Mouse (Mus musculus) bone marrow, adult 2 months (tissue): ENCODE results near the gene Pabpc4. TPM values are rescaled to one million over a fixed set of nuclear protein-coding genes. Genes with fewer than 3 reads are reported as not detected.
"Not testable (repeated sequence)": the region's sequence is repeated elsewhere in the genome, so short reads cannot be mapped to it uniquely, and the experiment has no call there.

Source experiments
- H3K27ac ChIP-seq: fragments of 200-500 bp; 2 replicates; pipeline ENCODE4 v1.5.1; 2012; ENCODE audit warnings: low read depth, mild to moderate bottlenecking, control low read depth, inconsistent platforms, low read length; ENCODE audit not compliant: control insufficient read depth, poor library complexity, insufficient read depth
- H3K4me1 ChIP-seq: fragments of 200-500 bp; 2 replicates; pipeline ENCODE4 v1.6.1; 2011; ENCODE audit warnings: low read length; ENCODE audit not compliant: control insufficient read depth, insufficient read depth
- H3K4me3 ChIP-seq: fragments of 200-500 bp; replicated peaks from 2 replicates; pipeline ENCODE3; 2011; ENCODE audit warnings: mild to moderate bottlenecking, low read depth, low read length, control low read depth; ENCODE audit not compliant: control insufficient read depth
- CTCF ChIP-seq: fragments of 200-500 bp; IDR thresholded peaks from 2 replicates; pipeline ENCODE4 v1.5.1; 2011; ENCODE audit warnings: low read length, control low read depth; ENCODE audit not compliant: control insufficient read depth, insufficient read depth
- POLR2A ChIP-seq: fragments of 200-500 bp; IDR thresholded peaks from 2 replicates; pipeline ENCODE4 v1.6.1; 2011; ENCODE audit warnings: low read depth, mild to moderate bottlenecking, control low read depth, low read length, borderline replicate concordance; ENCODE audit not compliant: control insufficient read depth
- WGBS: fragments of 180-500 bp; shearing (Covaris S2); methylation state at CpG from one replicate; pipeline ENCODE4 v1.1.7; 2018; 5-methylcytosine and 5-hydroxymethylcytosine counted together
- polyA plus RNA-seq: library from polyadenylated mRNA; stranded (reverse); fragments of >200 nt; gene quantifications from 2 replicates; pipeline ENCODE4 v1.2.4, GENCODE M21; 2011; ENCODE audit warnings: low replicate concordance; ENCODE audit not compliant: missing spikeins, insufficient read depth, insufficient read length

Gene Pabpc4
- polyA plus RNA-seq, 1 experiment: 150 TPM

- WGBS: 65% methylated on average over 3 of the region's 3 CpGs
- H3K4me3 ChIP-seq: no peak overlapping the region
- H3K4me1 ChIP-seq: no peaks in the 10 kb centered on the region
- TF ChIP-seq CTCF: no peak
- no peak for TF ChIP-seq POLR2A
- H3K27ac ChIP-seq: no peak overlapping the region
Measured at GRCm38 (mm10) chr4:123327630-123328029, 65.5 kb downstream of the Pabpc4 start.

- TF ChIP-seq CTCF (no peak), POLR2A (no peak)
- no peak overlapping the region for H3K27ac ChIP-seq
- no peaks in the 10 kb centered on the region for H3K4me1 ChIP-seq
- 74% methylated on average over 6 of the region's 6 CpGs for WGBS
- no peak overlapping the region for H3K4me3 ChIP-seq
Measured at GRCm38 (mm10) chr4:123328946-123329345, 66.8 kb downstream of the Pabpc4 start.

- H3K4me3 ChIP-seq: no peak overlapping the region
- H3K4me1 ChIP-seq: no peaks in the 10 kb centered on the region
- H3K27ac ChIP-seq: no peak overlapping the region
- WGBS: 89% methylated on average over 5 of the region's 5 CpGs
- TF ChIP-seq POLR2A: no peak
- no peak for TF ChIP-seq CTCF
Measured at GRCm38 (mm10) chr4:123331326-123331725, 69.2 kb downstream of the Pabpc4 start.

GRCm38 (mm10) chr4:123331961-123332360 is 69.8 kb downstream of the Pabpc4 start:
- WGBS: 88% methylated on average over 1 of the region's 1 CpGs
- not testable (repeated sequence) for H3K27ac ChIP-seq, H3K4me3 ChIP-seq, H3K4me1 ChIP-seq

- no peak for TF ChIP-seq CTCF
- no peaks in the 10 kb centered on the region for H3K4me1 ChIP-seq
- WGBS: 85% methylated on average over 4 of the region's 4 CpGs
Measured at GRCm38 (mm10) chr4:123333151-123333550, 71.0 kb downstream of the Pabpc4 start.

GRCm38 (mm10) chr4:123334177-123334576 is 72.0 kb downstream of the Pabpc4 start:
- 61% methylated on average over 3 of the region's 3 CpGs for WGBS
- Histone ChIP-seq H3K27ac (no peak overlapping the region), H3K4me1 (no peaks in the 10 kb centered on the region), H3K4me3 (no peak overlapping the region)
- TF ChIP-seq POLR2A (no peak), CTCF (no peak)

More at GRCm38 (mm10) chr4:123333151-123333550, 71.0 kb downstream of the Pabpc4 start:
- H3K27ac ChIP-seq: no peak overlapping the region
- H3K4me3 ChIP-seq: no peak overlapping the region

- 85% methylated on average over 10 of the region's 10 CpGs for WGBS
- not testable (repeated sequence) for H3K27ac ChIP-seq, H3K4me1 ChIP-seq, H3K4me3 ChIP-seq
Measured at GRCm38 (mm10) chr4:123335244-123335643, 73.1 kb downstream of the Pabpc4 start.

GRCm38 (mm10) chr4:123335796-123336585 is 73.8 kb downstream of the Pabpc4 start:
- no peak overlapping the region for H3K4me3 ChIP-seq
- H3K4me1 ChIP-seq: no peaks in the 10 kb centered on the region
- WGBS: 74% methylated on average over 14 of the region's 14 CpGs
- TF ChIP-seq CTCF (no peak), POLR2A (no peak)
- H3K27ac ChIP-seq: no peak overlapping the region

- H3K4me3 ChIP-seq: no peak overlapping the region
- TF ChIP-seq POLR2A (no peak), CTCF (no peak)
- 66% methylated on average over 4 of the region's 4 CpGs for WGBS
- peaks cover 1% of the 10 kb centered on the region; the same call in 1 of the 2 replicates for H3K4me1 ChIP-seq
- H3K27ac ChIP-seq: no peak overlapping the region
Measured at GRCm38 (mm10) chr4:123337693-123338092, 75.5 kb downstream of the Pabpc4 start.
